Mouse (Mus musculus): ENCODE data around the gene Atp10b.

The Atp10b gene

GRCm38 (mm10) chr11:43200089-43200488 lies 50.4 kb downstream of the Atp10b start:
- DNase-seq, result no peak

GRCm38 (mm10) chr11:43203580-43203979 lies 53.9 kb downstream of the Atp10b start:
- no peak for DNase-seq

- DNase-seq, result no peak
Measured at GRCm38 (mm10) chr11:43213134-43213533, 63.5 kb downstream of the Atp10b start.

GRCm38 (mm10) chr11:43213740-43214139 lies 64.1 kb downstream of the Atp10b start:
- DNase-seq, result no peak

GRCm38 (mm10) chr11:43217021-43217420 lies 67.3 kb downstream of the Atp10b start:
- DNase-seq, result peak; percentile 47

GRCm38 (mm10) chr11:43230231-43230630 lies 80.6 kb downstream of the Atp10b start:
- DNase-seq, result no peak

GRCm38 (mm10) chr11:43232073-43232472 lies 82.4 kb downstream of the Atp10b start:
- DNase-seq, result no peak

GRCm38 (mm10) chr11:43236360-43237039 lies 86.8 kb downstream of the Atp10b start:
- no peak for DNase-seq

GRCm38 (mm10) chr11:43239804-43240203 lies 90.1 kb downstream of the Atp10b start:
- DNase-seq, result no peak

GRCm38 (mm10) chr11:43253034-43253433 lies 103.4 kb downstream of the Atp10b start:
- no peak for DNase-seq

- no peak for DNase-seq
Measured at GRCm38 (mm10) chr11:43255262-43255661, 105.6 kb downstream of the Atp10b start.

GRCm38 (mm10) chr11:43257291-43257690 lies 107.6 kb downstream of the Atp10b start:
- no peak for DNase-seq

- peak; percentile 9 for DNase-seq
Measured at GRCm38 (mm10) chr11:43257781-43258180, 108.1 kb downstream of the Atp10b start.

- DNase-seq, result peak; percentile 57
Measured at GRCm38 (mm10) chr11:43263548-43264218, 114.0 kb downstream of the Atp10b start.

- DNase-seq, result no peak
Measured at GRCm38 (mm10) chr11:43267505-43267904, 117.8 kb downstream of the Atp10b start.

- DNase-seq, result no peak
Measured at GRCm38 (mm10) chr11:43269503-43270255, 120.0 kb downstream of the Atp10b start.

- DNase-seq, result no peak
Measured at GRCm38 (mm10) chr11:43270256-43270806, 120.7 kb downstream of the Atp10b start.

- no peak for DNase-seq
Measured at GRCm38 (mm10) chr11:43273896-43274295, 124.2 kb downstream of the Atp10b start.

GRCm38 (mm10) chr11:43297584-43297983 lies 147.9 kb downstream of the Atp10b start:
- no peak for DNase-seq

GRCm38 (mm10) chr11:43311000-43311399 lies 161.3 kb downstream of the Atp10b start:
- DNase-seq, result no peak
